Mouse (Mus musculus) olfactory bulb, adult 2 months (tissue): Measurements from ENCODE around the gene C3. TPM values are rescaled to one million over a fixed set of nuclear protein-coding genes. Genes with fewer than 3 reads are reported as not detected.
A peak's percentile ranks its signal among the peaks of the same experiment; 100 is the strongest.

Experiments used
- H3K27ac ChIP-seq: fragments of 200-500 bp; 2 replicates; pipeline ENCODE4 v1.5.1; 2012; ENCODE audit warnings: low read depth, low read length; ENCODE audit not compliant: insufficient read depth
- H3K4me1 ChIP-seq: fragments of 200-500 bp; 2 replicates; pipeline ENCODE4 v1.6.1; 2012; ENCODE audit warnings: low read length; ENCODE audit not compliant: control insufficient read depth, insufficient read depth
- H3K4me3 ChIP-seq: fragments of 200-500 bp; 2 replicates; pipeline ENCODE4 v1.5.1; 2012; ENCODE audit warnings: mild to moderate bottlenecking, low read depth, low read length, moderate library complexity; ENCODE audit not compliant: insufficient read depth
- CTCF ChIP-seq: fragments of 200-500 bp; IDR thresholded peaks from 2 replicates; pipeline ENCODE4 v1.5.1; 2012; ENCODE audit warnings: low read depth, mild to moderate bottlenecking, low read length, moderate library complexity; ENCODE audit not compliant: insufficient read depth
- POLR2A ChIP-seq: fragments of 200-500 bp; IDR thresholded peaks from 2 replicates; pipeline ENCODE4 v1.6.1; 2012; ENCODE audit warnings: mild to moderate bottlenecking, low read depth, low read length, moderate library complexity; ENCODE audit not compliant: insufficient read depth
- WGBS: fragments of 180-500 bp; shearing (Covaris S2); methylation state at CpG from one replicate; pipeline ENCODE4 v1.1.7; 2018; 5-methylcytosine and 5-hydroxymethylcytosine counted together
- polyA plus RNA-seq: library from polyadenylated mRNA; stranded (reverse); fragments of >200 nt; gene quantifications from 2 replicates; pipeline ENCODE4 v1.2.4, GENCODE M21; 2012; ENCODE audit warnings: low replicate concordance; ENCODE audit not compliant: missing spikeins, insufficient read depth, insufficient read length

C3 gene
- polyA plus RNA-seq, 1 experiment, result not detected

- WGBS, result 19% methylated on average over 11 of the region's 11 CpGs
- H3K4me1 ChIP-seq, result 0 out of 2 replicates have a peak, but pooled peaks cover 3% of the 10 kb centered on the region
- H3K27ac ChIP-seq, result no peak overlapping the region
- TF ChIP-seq POLR2A, result no peak
- peak; percentile 58 for TF ChIP-seq CTCF
- H3K4me3 ChIP-seq, result no peak overlapping the region
Measured at GRCm38 (mm10) chr17:57219167-57219883, 8.6 kb downstream of the C3 start.

DNA sequence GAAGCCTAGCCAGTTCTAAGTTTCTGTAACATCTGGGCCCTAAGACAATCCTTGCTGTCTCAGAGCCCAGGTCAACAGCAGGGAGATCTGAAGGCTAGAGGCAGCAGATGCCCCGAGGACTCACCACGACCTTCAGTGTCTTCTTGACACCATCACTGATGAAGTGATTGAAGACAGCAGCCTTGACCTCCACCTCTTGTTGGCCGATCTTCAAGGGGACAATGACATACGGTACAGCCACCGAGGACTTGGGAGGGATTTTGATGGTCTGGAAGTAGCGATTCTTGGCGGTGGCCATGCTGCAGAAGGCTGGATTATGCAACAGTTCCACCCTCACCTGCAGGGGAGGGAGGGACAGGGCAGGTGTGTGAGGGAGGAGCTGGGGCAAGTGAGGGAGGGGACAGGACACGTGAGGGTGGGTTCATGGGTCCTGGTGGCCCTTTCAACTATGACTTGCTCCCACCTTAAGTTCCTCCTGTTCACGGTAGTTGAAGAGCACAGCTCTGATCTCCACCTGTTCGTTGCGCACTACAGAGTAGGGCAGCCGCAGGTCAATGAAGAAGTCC lies 9.5 kb downstream of the C3 start:
- Histone ChIP-seq H3K4me1 (0 out of 2 replicates have a peak, but pooled peaks cover 3% of the 10 kb centered on the region), H3K4me3 (no peak overlapping the region), H3K27ac (no peak overlapping the region)
- no peak for TF ChIP-seq CTCF
- TF ChIP-seq POLR2A, result no peak
- 80% methylated on average over 12 of the region's 12 CpGs for WGBS

- 53% methylated on average over 13 of the region's 13 CpGs for WGBS
- H3K27ac ChIP-seq, result no peak overlapping the region
- H3K4me3 ChIP-seq, result no peak overlapping the region
- no peak for TF ChIP-seq POLR2A
- H3K4me1 ChIP-seq, result 0 out of 2 replicates have a peak, but pooled peaks cover 3% of the 10 kb centered on the region
Measured at GRCm38 (mm10) chr17:57214676-57215387, 13.1 kb downstream of the C3 start.

DNA sequence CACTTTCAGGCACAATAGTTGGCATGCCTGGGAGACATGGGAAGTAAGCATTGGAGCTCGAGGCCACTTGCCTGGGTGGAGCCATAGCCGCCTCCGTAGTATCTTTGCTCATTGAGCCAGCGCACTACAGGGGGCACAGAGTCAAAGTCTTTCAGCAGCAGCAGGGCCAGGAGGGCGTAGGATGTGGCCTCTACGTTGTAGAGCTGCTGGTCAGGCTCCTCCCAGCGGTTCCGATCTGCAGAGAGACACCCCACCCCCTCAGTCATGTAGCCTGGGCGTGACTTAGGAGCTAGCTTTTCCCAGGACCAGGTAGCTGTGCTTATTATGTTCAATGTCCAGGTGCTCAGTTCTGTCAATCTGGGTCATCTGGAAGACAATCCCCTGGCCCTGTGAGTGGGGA lies 16.4 kb downstream of the C3 start:
- Histone ChIP-seq H3K27ac (no peak overlapping the region), H3K4me1 (no peaks in the 10 kb centered on the region), H3K4me3 (no peak overlapping the region)
- WGBS, result 63% methylated on average over 9 of the region's 9 CpGs
- TF ChIP-seq CTCF (no peak), POLR2A (no peak)

- 80% methylated on average over 4 of the region's 4 CpGs for WGBS
- TF ChIP-seq POLR2A (no peak), CTCF (no peak)
- no peak overlapping the region for H3K4me3 ChIP-seq
- H3K27ac ChIP-seq, result no peak overlapping the region
- H3K4me1 ChIP-seq, result no peaks in the 10 kb centered on the region
Measured at GRCm38 (mm10) chr17:57209330-57209729, 18.6 kb downstream of the C3 start.

DNA sequence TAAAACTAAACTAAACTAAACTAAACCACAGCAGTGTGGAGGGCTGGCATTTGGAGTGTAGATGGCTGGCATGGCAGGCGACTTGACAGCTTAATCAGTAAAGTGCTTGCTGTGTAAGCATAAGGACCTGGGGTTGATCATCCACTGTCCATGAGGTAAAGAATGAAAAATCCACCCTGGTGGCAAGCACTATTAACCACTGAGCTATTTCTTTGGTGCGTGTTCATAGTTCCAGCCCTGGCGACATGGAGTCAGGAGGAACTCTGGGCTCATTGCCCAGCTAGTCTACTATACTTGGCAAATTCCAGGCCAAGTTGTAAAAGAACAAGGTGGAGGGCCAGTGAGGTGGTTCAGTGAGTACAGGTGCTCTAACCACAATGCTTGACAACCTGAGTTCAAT lies 20.0 kb downstream of the C3 start:
- Histone ChIP-seq H3K4me1 (no peaks in the 10 kb centered on the region), H3K4me3 (no peak overlapping the region), H3K27ac (no peak overlapping the region)
- TF ChIP-seq POLR2A (no peak), CTCF (no peak)
- WGBS, result 74% methylated on average over 3 of the region's 3 CpGs

DNA sequence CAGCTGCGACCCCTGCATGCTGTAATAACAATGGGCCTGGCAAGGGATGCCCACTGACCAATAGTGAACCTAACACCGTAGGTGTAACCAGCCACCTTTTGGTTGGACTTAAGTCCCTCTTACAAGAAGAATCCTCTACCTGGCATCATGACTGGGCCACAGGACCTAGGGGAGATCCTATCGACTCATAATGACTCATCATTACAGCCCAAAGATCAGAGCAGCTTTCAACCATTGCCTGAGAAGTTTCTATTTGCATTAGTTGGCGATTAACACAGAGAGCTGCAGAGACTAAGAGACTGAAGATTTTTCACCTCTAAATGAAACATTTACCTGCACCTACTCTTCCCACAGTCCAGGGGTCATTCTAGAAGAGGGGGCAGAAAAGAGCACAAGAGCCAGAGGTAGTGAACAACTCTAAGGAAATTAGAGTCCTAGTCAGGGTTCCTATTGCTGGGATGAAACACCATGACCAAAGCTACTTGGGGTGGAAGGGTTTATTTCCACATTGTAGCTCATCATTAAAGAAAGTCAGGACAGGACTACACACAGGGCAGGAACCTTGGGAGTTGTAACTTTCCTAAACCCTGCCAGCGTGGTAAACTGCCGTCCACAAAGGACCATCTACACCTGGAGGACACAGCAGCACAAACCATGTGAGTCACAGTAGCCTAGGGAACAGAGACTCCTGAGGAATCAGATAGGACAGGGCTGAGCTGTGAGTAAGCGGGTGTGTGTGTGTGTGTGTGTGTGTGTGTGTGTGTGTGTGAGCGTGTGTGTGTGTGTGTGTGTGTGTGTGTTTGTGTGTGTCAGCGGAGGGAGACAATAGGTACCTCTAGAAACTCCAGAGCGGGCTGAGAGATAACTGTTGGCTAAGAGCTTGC lies 25.9 kb downstream of the C3 start:
- Histone ChIP-seq H3K4me1 (no peaks in the 10 kb centered on the region), H3K27ac (no peak overlapping the region), H3K4me3 (no peak overlapping the region)
- WGBS, result 85% methylated on average over 9 of the region's 10 CpGs
- TF ChIP-seq POLR2A (no peak), CTCF (no peak)

- no peaks in the 10 kb centered on the region for H3K4me1 ChIP-seq
- TF ChIP-seq CTCF, result no peak
- no peak for TF ChIP-seq POLR2A
- H3K27ac ChIP-seq, result no peak overlapping the region
- WGBS, result 78% methylated on average over 3 of the region's 3 CpGs
- no peak overlapping the region for H3K4me3 ChIP-seq
Measured at GRCm38 (mm10) chr17:57198252-57198651, 29.7 kb downstream of the C3 start.
